ENCODE assay signal across 11 mouse cellular contexts in the genomic region with DNA sequence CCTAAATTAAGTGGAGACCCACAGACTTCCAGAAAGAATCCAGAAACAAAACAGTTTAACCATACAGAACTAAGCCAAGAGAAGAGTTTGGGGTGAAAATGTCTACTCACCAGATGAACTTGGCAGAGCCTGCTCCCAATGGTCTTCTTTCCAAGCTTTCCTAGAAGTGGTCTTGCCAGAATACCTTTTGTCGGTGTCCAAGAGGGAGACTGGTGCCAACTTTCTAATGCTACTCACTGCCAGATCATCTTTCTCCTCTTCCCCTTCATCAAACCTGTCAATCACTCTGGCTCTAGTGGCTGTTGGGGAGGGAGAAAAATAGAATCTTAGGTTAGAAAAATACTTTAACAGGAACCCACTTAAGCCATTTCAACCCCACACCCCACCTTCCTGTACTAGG. TPM values are rescaled to one million over a fixed set of nuclear protein-coding genes. Genes with fewer than 3 reads are reported as not detected.
DNase-seq lines count a peak whose midpoint lies in the region; ATAC-seq and TF ChIP-seq lines count a peak whose summit lies in the region.
"Had no signal": no experiment of that assay in that cellular context is flagged by ENCODE, and none has a peak within 500 bp of the region (broad histone marks: within the 10 kb centered on the region; RNA-seq: fewer than 3 reads in every experiment).

No protein-coding gene starts in this region.

- H3K4me2 ChIP-seq in lung, embryonic 16.5 days (ENCODE audit: low read depth, low read length), result peak overlapping the region; percentile 75; the same call in 1 of the 2 replicates
- peak overlapping the region; percentile 90; the same call in 1 of the 2 replicates for H3K4me2 ChIP-seq in limb, embryonic 14.5 days (replicated peaks; ENCODE audit: low read depth, low read length, severe bottlenecking)
- peak overlapping the region; percentile 89 for H3K4me2 ChIP-seq in stomach, embryonic 15.5 days

- H3K4me1 ChIP-seq in lung, embryonic 16.5 days (replicated peaks; ENCODE audit: control insufficient read depth, insufficient read depth, low read length), result peaks cover 8% of the 10 kb centered on the region; the same call in 1 of the 2 replicates
- peaks cover 8% of the 10 kb centered on the region; the same call in 1 of the 2 replicates for H3K4me1 ChIP-seq in limb, embryonic 14.5 days (ENCODE audit: control insufficient read depth, insufficient read depth, low read length)
- H3K4me1 ChIP-seq in stomach, embryonic 15.5 days, result no peaks in the 10 kb centered on the region

- no peak overlapping the region for H3K9ac ChIP-seq in lung, embryonic 16.5 days (ENCODE audit: low read length)
- no peak overlapping the region for H3K9ac ChIP-seq in limb, embryonic 14.5 days (ENCODE audit: low read depth, low read length, severe bottlenecking)
- no peak overlapping the region for H3K9ac ChIP-seq in stomach, embryonic 15.5 days

- H3K9me3 ChIP-seq in lung, embryonic 16.5 days (ENCODE audit: control insufficient read depth, low read length), result no peaks in the 10 kb centered on the region
- H3K9me3 ChIP-seq in limb, embryonic 14.5 days (ENCODE audit: control insufficient read depth, low read length), result no peaks in the 10 kb centered on the region
- no peaks in the 10 kb centered on the region for H3K9me3 ChIP-seq in stomach, embryonic 15.5 days

- no peak for TF ChIP-seq POLR2A in limb, embryonic 14.5 days (IDR thresholded peaks at IDR 0.05; ENCODE audit: borderline replicate concordance, extremely low read depth, insufficient read depth, insufficient read length)

- ATAC-seq in lung, embryonic 16.5 days (ENCODE audit: low read depth), result no peak
- no peak for ATAC-seq in limb, embryonic 14.5 days (ENCODE audit: low FRiP score, low read depth)
- no peak for ATAC-seq in stomach, embryonic 15.5 days (ENCODE audit: insufficient read depth, low FRiP score, low read depth)

- H3K27me3 ChIP-seq in lung, embryonic 16.5 days (ENCODE audit: control insufficient read depth, insufficient read depth, low read depth, low read length), result peaks cover 28% of the 10 kb centered on the region
- H3K27me3 ChIP-seq in limb, embryonic 14.5 days (ENCODE audit: control insufficient read depth, insufficient read depth, low read length), result peaks cover 30% of the 10 kb centered on the region
- peaks cover 25% of the 10 kb centered on the region for H3K27me3 ChIP-seq in stomach, embryonic 15.5 days (replicated peaks)

- no peak overlapping the region for H3K27ac ChIP-seq in lung, embryonic 16.5 days (ENCODE audit: low read length)
- H3K27ac ChIP-seq in limb, embryonic 14.5 days (replicated peaks; ENCODE audit: low read depth, low read length), result no peak overlapping the region
- H3K27ac ChIP-seq in stomach, embryonic 15.5 days, result no peak overlapping the region

- peak; percentile 45 for DNase-seq in cerebellum, adult 9-10 months
- no peak for DNase-seq in cerebellum, postnatal 36 days
- DNase-seq in lung, adult 18-20 months, result no peak
- DNase-seq in limb, embryonic 14.5 days (ENCODE audit: low spot score), result no peak
- DNase-seq in spleen, postnatal 36 days (ENCODE audit: low spot score in 2 of 2), result no peak
- DNase-seq in layer of hippocampus, postnatal 10 days (ENCODE audit: low spot score in 2 of 2), result no peak
- DNase-seq: cerebellum, adult 18-20 months; gastrocnemius, postnatal 25 days; right cerebral cortex, adult 18-20 months had no signal

- peaks cover 6% of the 10 kb centered on the region for H3K36me3 ChIP-seq in lung, embryonic 16.5 days (ENCODE audit: control insufficient read depth, insufficient read depth, low read length)
- peaks cover 31% of the 10 kb centered on the region for H3K36me3 ChIP-seq in limb, embryonic 14.5 days (ENCODE audit: control insufficient read depth, insufficient read depth, low read length)
- H3K36me3 ChIP-seq in stomach, embryonic 15.5 days, result peaks cover 12% of the 10 kb centered on the region; the same call in 1 of the 2 replicates

- H3K4me3 ChIP-seq in lung, embryonic 16.5 days (ENCODE audit: low read length), result no peak overlapping the region
- H3K4me3 ChIP-seq in limb, embryonic 14.5 days (replicated peaks; ENCODE audit: low read length), result peak overlapping the region; percentile 77; the same call in 1 of the 2 replicates
- H3K4me3 ChIP-seq in stomach, embryonic 15.5 days (replicated peaks), result no peak overlapping the region

- 68% methylated on average over 1 of the region's 1 CpGs for WGBS in lung, embryonic 16.5 days
- WGBS in limb, embryonic 14.5 days, result 80% methylated on average over 1 of the region's 1 CpGs
- WGBS in stomach, embryonic 15.5 days, result 87% methylated on average over 1 of the region's 1 CpGs

RNA-seq across cellular contexts. Expression of a gene that starts 1.3 kb away (rescaled TPM):
- 33.8 and 39.1 TPM in 2 replicates for polyA plus RNA-seq in lung, embryonic 16.5 days (2015; fragmentation: Nextera tagmentation; extraction: Ambion mirVana)
- polyA plus RNA-seq in limb, embryonic 14.5 days (2012; rRNA removed), result 8.7 and 12.3 TPM in 2 replicates
- polyA plus RNA-seq in limb, embryonic 14.5 days (2014; fragmentation: Nextera tagmentation; extraction: Ambion mirVana), result 44.3 and 44.8 TPM in 2 replicates
- polyA plus RNA-seq in stomach, embryonic 15.5 days (2015; fragmentation: Nextera tagmentation; extraction: Ambion mirVana), result 50.4 and 60.4 TPM in 2 replicates
- 10 to 100 TPM; 21.9 to 24.9 TPM for total RNA-seq in layer of hippocampus, postnatal 10 days (2021)

RNA-seq across cellular contexts. Expression of a gene that starts 13.3 kb away (rescaled TPM):
- 0.06 TPM in 1 of 2 replicates, not detected in the other for polyA plus RNA-seq in lung, embryonic 16.5 days (2015; fragmentation: Nextera tagmentation; extraction: Ambion mirVana)
- polyA plus RNA-seq in limb, embryonic 14.5 days (2012; rRNA removed), result 0.08 and 0.10 TPM in 2 replicates
- not detected in 2 replicates for polyA plus RNA-seq in limb, embryonic 14.5 days (2014; fragmentation: Nextera tagmentation; extraction: Ambion mirVana)
- 0.40 and 0.42 TPM in 2 replicates for polyA plus RNA-seq in stomach, embryonic 15.5 days (2015; fragmentation: Nextera tagmentation; extraction: Ambion mirVana)
- total RNA-seq in layer of hippocampus, postnatal 10 days (2021), result 1 to 10 TPM; 1.3 to 2.0 TPM
- total RNA-seq: gastrocnemius, postnatal 25 days had no signal
